Mouse (Mus musculus) stomach, postnatal 0 days (tissue): Measurements from ENCODE around the gene Mroh7. TPM values are rescaled to one million over a fixed set of nuclear protein-coding genes. Genes with fewer than 3 reads are reported as not detected.

Experiments used
- ATAC-seq: fragments of 200-750 bp; cut with Nextera tagmentation; 2 replicates; pipeline ENCODE4 v1.8.0; 2017; ENCODE audit not compliant: low FRiP score, low TSS enrichment
- DNase-seq: peaks from one replicate; pipeline ENCODE4 v3.0.0-alpha.2; 2016; ENCODE audit warnings: low spot score
- H3K27ac ChIP-seq: fragments of 300-500 bp; sonication (generic); replicated peaks from 2 replicates; pipeline ENCODE4 v1.5.1; 2014; ENCODE audit warnings: mild to moderate bottlenecking, control low read depth
- H3K27me3 ChIP-seq: fragments of 300-500 bp; sonication (generic); 2 replicates; pipeline ENCODE4 v1.6.1; 2014; ENCODE audit warnings: low read length; ENCODE audit not compliant: control insufficient read depth, insufficient read depth
- H3K36me3 ChIP-seq: fragments of 300-500 bp; sonication (generic); 2 replicates; pipeline ENCODE4 v1.6.1; 2014; ENCODE audit warnings: low read length, mixed read lengths; ENCODE audit not compliant: control insufficient read depth, insufficient read depth
- H3K4me1 ChIP-seq: fragments of 300-500 bp; sonication (generic); replicated peaks from 2 replicates; pipeline ENCODE4 v1.6.1; 2014; ENCODE audit warnings: antibody characterized with exemption; ENCODE audit not compliant: control insufficient read depth, insufficient read depth
- H3K4me2 ChIP-seq: fragments of 300-500 bp; sonication (generic); replicated peaks from 2 replicates; pipeline ENCODE4 v1.6.1; 2014; ENCODE audit warnings: low read depth, mild to moderate bottlenecking, control low read depth, moderate library complexity
- H3K4me3 ChIP-seq: fragments of 300-500 bp; sonication (generic); 2 replicates; pipeline ENCODE4 v1.5.1; 2014; ENCODE audit warnings: low read depth, low read length, control low read depth
- H3K9ac ChIP-seq: fragments of 300-500 bp; sonication (generic); 2 replicates; pipeline ENCODE4 v1.6.1; 2014; ENCODE audit warnings: mild to moderate bottlenecking, low read length, control low read depth, mixed read lengths
- H3K9me3 ChIP-seq: fragments of 300-500 bp; sonication (generic); 2 replicates; pipeline ENCODE4 v1.6.1; 2016; ENCODE audit warnings: low read length; ENCODE audit not compliant: control insufficient read depth
- CTCF ChIP-seq: IDR thresholded peaks from 2 replicates; pipeline ENCODE4 v1.5.1; 2016; ENCODE audit warnings: antibody characterized with exemption, low read depth, mild to moderate bottlenecking, moderate library complexity
- EP300 ChIP-seq: optimal IDR thresholded peaks from 2 replicates; pipeline ENCODE3; 2016; ENCODE audit warnings: antibody characterized with exemption
- WGBS: fragments of 180-500 bp; shearing (Covaris S2); extraction: QIAGEN DNeasy Blood & Tissue Kit; methylation state at CpG from one replicate; pipeline ENCODE4 v1.1.7; 2014; 5-methylcytosine and 5-hydroxymethylcytosine counted together
- polyA plus RNA-seq: library from polyadenylated mRNA; unstranded; fragments of >200 nt; fragmentation: Nextera tagmentation; extraction: Ambion mirVana; gene quantifications from 2 replicates; pipeline ENCODE4 v1.2.1, GENCODE M21; 2015

Gene Mroh7
- polyA plus RNA-seq, 1 experiment from 2014 or later, result 0.15 TPM

DNA sequence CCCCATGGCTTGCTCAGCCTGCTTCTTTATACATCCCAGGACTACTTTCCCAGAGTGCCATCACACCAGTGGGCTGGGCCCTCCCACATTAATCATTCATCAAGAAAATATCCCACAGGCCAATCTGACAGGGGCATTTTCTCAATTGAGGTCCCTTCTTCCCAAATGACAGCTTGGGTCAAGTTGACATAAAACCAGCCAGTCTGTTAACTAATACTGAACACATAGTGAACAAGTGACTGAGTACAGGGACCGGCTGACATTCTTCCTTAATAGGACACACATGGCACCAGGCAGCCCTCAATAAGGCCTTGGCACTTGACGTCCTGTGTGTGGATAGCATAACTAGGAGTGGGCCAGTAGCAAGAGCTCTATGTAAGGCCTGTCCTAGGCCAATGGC, 38.6 kb upstream of the Mroh7 start:
- H3K4me2 ChIP-seq, result no peak overlapping the region
- H3K9me3 ChIP-seq, result no peaks in the 10 kb centered on the region
- no peak for ATAC-seq
- H3K4me3 ChIP-seq, result no peak overlapping the region
- H3K4me1 ChIP-seq, result no peaks in the 10 kb centered on the region
- TF ChIP-seq CTCF, result no peak
- TF ChIP-seq EP300, result no peak
- WGBS, result 81% methylated on average over 2 of the region's 2 CpGs
- H3K36me3 ChIP-seq, result no peaks in the 10 kb centered on the region
- no peak overlapping the region for H3K27ac ChIP-seq
- no peaks in the 10 kb centered on the region for H3K27me3 ChIP-seq
- DNase-seq, result no peak
- no peak overlapping the region for H3K9ac ChIP-seq

- ATAC-seq (no peak), DNase-seq (no peak)
- no peak for TF ChIP-seq EP300
- no peak for TF ChIP-seq CTCF
- WGBS, result 75% methylated on average over 7 of the region's 7 CpGs
- no peaks in the 10 kb centered on the region; the same call in 1 of the 2 replicates for H3K36me3 ChIP-seq
- no peak overlapping the region for H3K4me3 ChIP-seq
- no peaks in the 10 kb centered on the region for H3K4me1 ChIP-seq
- no peaks in the 10 kb centered on the region for H3K27me3 ChIP-seq
- no peaks in the 10 kb centered on the region for H3K9me3 ChIP-seq
- no peak overlapping the region for H3K4me2 ChIP-seq
- H3K9ac ChIP-seq, result no peak overlapping the region
- no peak overlapping the region for H3K27ac ChIP-seq
Measured at GRCm38 (mm10) chr4:106764166-106764565, 33.4 kb upstream of the Mroh7 start.

GRCm38 (mm10) chr4:106751726-106752125, 21.0 kb upstream of the Mroh7 start:
- Histone ChIP-seq H3K4me1 (no peaks in the 10 kb centered on the region), H3K27ac (no peak overlapping the region), H3K4me3 (no peak overlapping the region), H3K4me2 (no peak overlapping the region), H3K9ac (no peak overlapping the region), H3K36me3 (peaks cover 4% of the 10 kb centered on the region; the same call in 1 of the 2 replicates), H3K27me3 (no peaks in the 10 kb centered on the region), H3K9me3 (no peaks in the 10 kb centered on the region)
- 79% methylated on average over 6 of the region's 6 CpGs for WGBS
- ATAC-seq (no peak), DNase-seq (no peak)
- no peak for TF ChIP-seq EP300
- no peak for TF ChIP-seq CTCF

DNA sequence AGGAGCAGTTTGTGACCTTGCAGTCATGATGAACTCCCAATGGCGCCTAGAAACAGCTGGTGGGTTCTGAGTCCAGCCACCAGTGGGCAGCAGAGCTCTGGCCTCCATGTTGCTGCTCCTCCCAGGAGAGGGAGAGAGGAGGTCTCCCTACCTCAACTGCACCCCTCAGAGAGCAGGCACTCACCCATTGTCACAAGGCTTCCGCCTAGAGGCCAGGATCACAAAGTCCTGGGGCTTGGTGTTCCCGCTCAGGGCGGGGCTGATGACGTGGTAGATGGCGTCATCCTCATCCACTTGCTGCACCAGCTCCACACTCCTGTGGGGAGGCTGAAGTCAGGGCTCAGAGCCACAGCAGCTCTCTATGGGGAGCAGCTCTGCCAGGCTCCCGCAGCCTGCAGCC, 19.0 kb upstream of the Mroh7 start:
- Histone ChIP-seq H3K36me3 (peaks cover 4% of the 10 kb centered on the region; the same call in 1 of the 2 replicates), H3K27me3 (no peaks in the 10 kb centered on the region), H3K4me3 (no peak overlapping the region), H3K9me3 (no peaks in the 10 kb centered on the region), H3K9ac (no peak overlapping the region), H3K4me2 (peak overlapping the region; percentile 14; the same call in 1 of the 2 replicates), H3K4me1 (no peaks in the 10 kb centered on the region), H3K27ac (no peak overlapping the region; the same call in 1 of the 2 replicates)
- ATAC-seq, result peak; percentile 88
- TF ChIP-seq EP300, result no peak
- TF ChIP-seq CTCF, result peak; percentile 93
- DNase-seq, result peak; percentile 79
- 7% methylated on average over 7 of the region's 7 CpGs for WGBS

DNA sequence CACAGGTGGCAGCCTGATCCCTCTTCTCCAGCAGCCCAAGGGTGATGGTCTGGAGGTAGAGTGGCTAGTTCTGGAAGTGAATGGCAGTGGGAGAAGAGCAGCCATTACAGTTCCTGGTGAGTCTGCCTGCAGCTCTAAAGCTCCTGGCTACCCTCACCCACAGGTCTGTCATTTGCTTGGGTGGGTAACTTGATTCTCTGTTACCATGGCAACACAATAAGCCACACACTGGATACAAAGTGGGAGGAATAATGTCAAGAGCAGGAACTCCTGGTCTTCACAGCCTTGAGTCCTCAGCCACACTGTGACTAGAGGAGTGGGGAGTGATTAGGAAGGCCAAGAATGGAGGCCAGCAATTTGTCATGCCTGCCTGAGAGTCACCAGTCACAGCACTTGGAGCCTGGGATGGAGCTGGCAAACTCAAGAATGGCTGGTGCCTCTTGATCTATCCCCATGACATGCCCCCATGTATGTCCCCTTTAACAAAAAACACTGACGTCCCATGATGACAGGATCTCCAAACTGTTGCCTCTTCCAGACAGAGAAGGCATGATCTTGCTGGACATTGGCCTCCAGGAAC, 16.4 kb upstream of the Mroh7 start:
- Histone ChIP-seq H3K27me3 (no peaks in the 10 kb centered on the region), H3K9me3 (no peaks in the 10 kb centered on the region), H3K4me2 (no peak overlapping the region), H3K27ac (no peak overlapping the region), H3K9ac (no peak overlapping the region), H3K4me3 (no peak overlapping the region), H3K4me1 (no peaks in the 10 kb centered on the region), H3K36me3 (peaks cover 2% of the 10 kb centered on the region; the same call in 1 of the 2 replicates)
- ATAC-seq (no peak), DNase-seq (no peak)
- 88% methylated on average over 1 of the region's 1 CpGs for WGBS
- TF ChIP-seq EP300 (no peak), CTCF (no peak)

DNA sequence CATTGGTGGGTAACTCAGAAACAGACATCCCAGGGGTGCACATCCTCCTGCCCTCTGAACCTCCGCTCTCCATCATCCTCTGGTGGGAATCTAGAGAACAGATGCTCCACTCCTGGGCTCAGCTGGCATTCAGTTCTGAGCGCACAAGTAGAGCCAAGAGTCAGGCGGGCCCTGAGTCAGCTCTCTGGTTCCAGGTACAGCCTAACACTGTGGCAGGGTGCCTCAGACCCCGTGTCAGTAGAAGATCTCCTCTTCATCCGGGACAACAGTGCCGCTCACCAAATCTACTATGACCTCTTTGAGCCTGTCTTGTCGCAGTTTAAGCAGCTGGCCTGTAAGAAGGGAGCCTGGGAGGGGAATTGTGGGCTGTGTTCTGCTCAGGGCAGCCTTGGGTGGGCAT, 15.1 kb upstream of the Mroh7 start:
- 79% methylated on average over 7 of the region's 7 CpGs for WGBS
- no peak overlapping the region for H3K9ac ChIP-seq
- no peaks in the 10 kb centered on the region for H3K36me3 ChIP-seq
- DNase-seq (no peak), ATAC-seq (no peak)
- H3K4me2 ChIP-seq, result no peak overlapping the region
- TF ChIP-seq EP300 (no peak), CTCF (no peak)
- H3K9me3 ChIP-seq, result no peaks in the 10 kb centered on the region
- H3K4me1 ChIP-seq, result no peaks in the 10 kb centered on the region
- no peak overlapping the region for H3K27ac ChIP-seq
- H3K4me3 ChIP-seq, result no peak overlapping the region
- H3K27me3 ChIP-seq, result no peaks in the 10 kb centered on the region
